Mouse (Mus musculus): Measurements from ENCODE around the gene Pecam1.
"Not testable (repeated sequence)": the region's sequence is repeated elsewhere in the genome, so short reads cannot be mapped to it uniquely, and the experiment has no call there.

The Pecam1 gene

DNA sequence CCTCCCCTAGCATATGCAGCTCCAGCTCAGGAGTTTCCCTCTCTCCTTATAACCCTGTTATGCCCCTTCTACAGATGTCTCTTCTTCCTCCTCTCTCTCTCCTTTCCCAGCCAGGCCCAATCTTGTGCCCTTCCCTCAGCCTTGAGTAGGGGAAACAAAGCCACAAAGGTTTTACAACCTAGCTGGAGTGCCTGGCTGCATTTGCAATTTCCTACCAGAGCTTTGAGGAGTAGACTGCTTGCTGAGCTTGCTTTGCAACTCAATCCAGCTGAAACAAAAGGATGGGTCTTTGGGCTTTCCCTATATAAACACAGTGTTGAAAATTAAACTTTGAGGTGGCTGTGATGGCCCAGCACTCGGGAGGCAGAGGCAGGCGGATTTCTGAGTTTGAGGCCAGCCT, 117.0 kb downstream of the Pecam1 start:
- no peak for DNase-seq (ENCODE audit: low read depth, low spot score)

DNA sequence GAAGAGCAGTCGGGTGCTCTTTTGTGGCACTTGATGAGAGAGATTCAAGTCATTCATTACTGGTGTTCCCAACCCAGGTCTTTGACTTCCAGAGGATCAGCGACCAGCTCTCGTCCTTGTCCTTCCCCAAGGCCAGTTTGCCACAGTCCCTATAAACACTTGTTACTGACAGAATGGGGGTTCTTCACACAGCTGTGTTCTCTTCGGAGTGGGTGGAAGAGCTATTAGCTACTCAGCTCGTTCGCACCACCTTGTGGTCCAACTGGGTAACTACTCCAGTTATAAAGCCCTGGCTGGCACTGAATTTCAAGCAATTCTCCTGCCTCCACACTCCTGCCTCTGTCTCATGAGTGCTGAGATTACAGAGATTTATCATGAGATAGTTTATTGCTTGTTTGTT, 122.7 kb downstream of the Pecam1 start:
- DNase-seq (ENCODE audit: low read depth, low spot score): no peak

DNA sequence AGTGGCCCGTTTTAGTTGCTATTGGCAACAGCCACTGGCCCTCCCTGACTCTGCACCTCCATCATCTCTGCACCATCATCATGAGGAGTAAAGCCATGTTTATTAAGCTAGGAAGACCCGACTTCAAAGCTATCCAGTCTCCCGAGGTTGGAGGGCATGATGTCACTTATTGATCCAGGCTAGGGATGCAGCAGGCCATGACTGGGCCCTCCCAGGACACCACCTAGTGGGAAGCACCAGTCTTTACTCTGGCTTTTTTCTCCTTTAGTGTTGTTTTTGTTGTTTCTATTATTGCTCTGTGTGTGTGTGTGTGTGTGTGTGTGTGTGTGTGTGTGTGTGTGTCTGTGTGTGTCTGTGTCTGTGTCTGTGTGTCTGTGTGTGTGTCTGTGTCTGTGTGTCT, 124.9 kb downstream of the Pecam1 start:
- no peak for DNase-seq (ENCODE audit: low read depth, low spot score)

DNA sequence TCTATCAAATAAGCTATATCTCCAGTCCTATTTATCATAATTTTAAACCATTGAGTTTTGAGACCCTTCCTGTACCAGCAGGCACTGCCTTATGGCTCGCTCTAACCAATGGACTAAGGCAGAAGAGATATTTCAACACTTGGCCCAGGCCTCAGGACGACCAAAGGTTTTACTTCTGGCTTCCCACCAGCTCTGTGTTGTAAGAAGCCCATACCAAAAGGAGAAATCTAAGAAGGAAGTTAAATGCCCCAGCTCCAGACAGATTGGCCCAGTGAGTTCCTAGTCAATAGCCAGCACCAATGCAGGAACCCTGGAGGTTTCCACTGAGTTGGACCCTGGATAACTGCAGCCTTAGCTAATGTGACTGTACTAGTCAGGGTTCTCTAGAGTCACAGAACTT, 126.8 kb downstream of the Pecam1 start:
- DNase-seq (ENCODE audit: low read depth, low spot score): no peak

DNA sequence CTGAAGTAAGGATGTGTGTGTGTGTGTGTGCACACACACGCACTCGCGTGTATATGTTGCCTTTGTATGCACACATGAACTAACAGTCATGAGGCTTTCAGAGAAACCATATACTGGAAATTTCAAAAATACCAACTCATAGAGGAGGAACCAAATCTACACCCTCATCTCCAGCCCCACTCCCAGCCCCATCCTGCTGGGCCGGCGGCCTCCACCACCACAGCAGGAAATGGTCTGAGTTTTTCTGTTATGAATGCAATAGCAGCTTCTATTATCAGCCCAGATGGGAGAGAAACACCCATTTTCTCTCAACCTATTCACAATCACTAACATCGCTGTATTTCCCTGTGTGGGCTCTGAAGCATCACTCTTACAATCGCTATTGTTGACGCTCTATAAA, 128.4 kb downstream of the Pecam1 start:
- no peak for DNase-seq (ENCODE audit: low read depth, low spot score)

DNA sequence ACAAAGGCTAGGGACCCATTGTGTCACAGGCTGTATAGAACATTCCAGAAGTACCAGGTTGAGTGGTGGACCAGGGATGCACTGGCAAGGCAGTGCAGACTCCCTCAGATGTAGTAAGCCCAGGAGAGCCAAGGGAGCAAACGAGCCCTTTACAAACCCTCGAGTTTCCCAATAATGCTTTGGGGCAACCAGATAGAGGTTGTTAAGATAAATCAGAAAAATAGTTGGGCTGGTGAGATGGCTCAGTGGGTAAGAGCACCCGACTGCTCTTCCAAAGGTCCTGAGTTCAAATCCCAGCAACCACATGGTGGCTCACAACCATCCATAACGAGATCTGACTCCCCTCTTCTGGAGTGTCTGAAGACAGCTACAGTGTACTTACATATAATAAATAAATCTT, 131.7 kb downstream of the Pecam1 start:
- not testable (repeated sequence) for DNase-seq (ENCODE audit: low read depth, low spot score)

DNA sequence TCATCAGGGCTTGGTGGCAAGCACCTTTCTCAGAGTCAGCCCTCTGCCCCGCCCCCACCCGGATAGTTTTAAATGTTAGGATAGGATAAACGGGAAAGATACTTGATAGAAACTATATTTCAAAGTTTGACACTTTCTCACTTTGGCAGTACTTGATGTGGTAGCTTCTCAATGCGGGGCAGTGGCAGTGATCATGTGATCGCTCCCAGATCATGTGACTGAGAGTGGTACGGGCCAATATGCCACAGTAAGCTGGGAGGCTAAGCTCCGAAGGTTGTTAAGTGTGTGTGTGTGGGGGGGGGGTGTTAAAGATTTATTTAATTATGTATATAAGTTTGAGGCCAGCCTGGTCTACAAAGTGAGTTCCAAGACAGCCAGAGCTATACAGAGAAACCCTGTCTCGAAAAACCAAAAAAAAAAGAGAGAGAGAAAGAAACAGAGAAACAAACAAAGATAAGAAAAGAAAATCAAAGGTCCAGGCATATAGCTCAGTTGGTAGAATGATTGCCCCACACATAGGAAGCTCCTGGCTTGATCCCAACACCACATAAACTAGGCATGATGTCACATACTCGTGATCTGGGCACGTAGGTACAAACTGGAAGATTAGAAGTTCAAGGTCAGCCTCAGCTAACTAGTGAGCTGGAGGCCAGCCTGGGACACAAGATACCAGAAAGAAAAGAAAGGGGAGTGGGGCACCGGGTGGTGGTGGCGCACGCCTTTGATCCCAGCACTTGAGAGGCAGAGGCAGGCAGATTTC, 132.4 kb downstream of the Pecam1 start:
- no peak for DNase-seq (ENCODE audit: low read depth, low spot score)

DNA sequence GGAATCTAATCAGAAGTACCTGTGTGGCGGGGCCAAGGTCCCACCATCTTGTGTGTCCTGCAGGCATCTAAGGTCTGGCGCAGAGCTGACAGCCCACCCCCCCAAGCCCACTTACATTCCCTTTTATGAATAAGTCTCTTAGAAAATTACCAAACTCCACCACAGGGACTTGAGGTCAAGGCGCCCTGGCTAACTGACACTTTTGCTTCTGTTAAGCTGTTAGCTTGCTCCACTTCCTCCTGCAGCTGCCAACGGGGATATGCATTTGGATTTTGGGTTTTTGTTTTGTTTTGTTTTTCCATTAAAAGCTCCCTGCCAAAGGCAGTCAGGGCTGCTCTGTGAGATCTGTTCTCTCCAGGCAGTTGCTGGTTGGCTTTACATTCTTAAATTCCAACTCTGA, 134.9 kb downstream of the Pecam1 start:
- no peak for DNase-seq (ENCODE audit: low read depth, low spot score)

DNA sequence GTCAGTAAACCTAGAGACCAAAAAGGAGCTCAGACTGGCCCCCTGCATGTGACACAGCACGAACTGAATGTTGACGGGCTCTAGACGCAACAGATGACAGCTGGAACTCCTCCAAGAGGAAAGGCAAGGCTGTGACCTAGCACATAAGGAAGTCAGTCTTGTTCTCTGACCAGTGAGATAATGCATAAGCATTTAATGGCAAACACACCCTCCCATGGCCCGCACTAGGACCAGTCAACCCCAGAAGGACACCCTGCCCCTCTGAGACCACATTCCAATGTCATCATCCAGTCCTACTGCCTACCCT, 136.1 kb downstream of the Pecam1 start:
- no peak for DNase-seq (ENCODE audit: low read depth, low spot score)

DNA sequence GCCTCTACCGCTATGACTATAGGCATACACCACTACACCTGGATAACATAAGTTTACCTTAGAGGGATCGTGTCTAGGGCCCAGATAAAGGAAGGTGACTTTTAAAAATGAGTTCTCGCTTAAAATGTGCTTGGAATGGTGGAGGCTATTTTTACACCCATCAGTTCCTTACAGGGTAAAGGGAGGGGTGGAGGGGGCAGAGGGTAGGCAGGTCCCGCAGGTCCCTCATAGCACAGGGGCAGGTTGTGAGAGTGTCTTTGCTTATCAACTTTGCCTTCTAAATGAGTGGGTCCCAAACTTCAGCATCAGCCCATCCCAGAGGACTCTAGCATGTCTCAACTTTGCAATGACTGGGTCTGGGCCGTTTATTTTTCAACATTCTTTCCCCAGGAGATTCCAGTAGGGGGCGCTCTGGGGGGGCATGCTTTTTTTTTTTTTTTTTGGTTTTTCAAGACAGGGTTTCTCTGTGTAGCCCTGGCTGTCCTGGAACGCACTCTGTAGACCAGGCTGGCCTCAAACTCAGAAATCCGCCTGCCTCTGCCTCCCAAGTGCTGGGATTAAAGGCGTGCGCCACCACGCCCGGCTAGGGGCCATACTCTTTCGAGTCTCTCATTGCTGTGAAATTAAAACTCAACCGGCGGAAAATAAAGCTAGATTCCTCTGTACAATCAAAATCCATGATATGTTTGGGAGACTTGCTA, 136.6 kb downstream of the Pecam1 start:
- DNase-seq (ENCODE audit: low read depth, low spot score): no peak

DNA sequence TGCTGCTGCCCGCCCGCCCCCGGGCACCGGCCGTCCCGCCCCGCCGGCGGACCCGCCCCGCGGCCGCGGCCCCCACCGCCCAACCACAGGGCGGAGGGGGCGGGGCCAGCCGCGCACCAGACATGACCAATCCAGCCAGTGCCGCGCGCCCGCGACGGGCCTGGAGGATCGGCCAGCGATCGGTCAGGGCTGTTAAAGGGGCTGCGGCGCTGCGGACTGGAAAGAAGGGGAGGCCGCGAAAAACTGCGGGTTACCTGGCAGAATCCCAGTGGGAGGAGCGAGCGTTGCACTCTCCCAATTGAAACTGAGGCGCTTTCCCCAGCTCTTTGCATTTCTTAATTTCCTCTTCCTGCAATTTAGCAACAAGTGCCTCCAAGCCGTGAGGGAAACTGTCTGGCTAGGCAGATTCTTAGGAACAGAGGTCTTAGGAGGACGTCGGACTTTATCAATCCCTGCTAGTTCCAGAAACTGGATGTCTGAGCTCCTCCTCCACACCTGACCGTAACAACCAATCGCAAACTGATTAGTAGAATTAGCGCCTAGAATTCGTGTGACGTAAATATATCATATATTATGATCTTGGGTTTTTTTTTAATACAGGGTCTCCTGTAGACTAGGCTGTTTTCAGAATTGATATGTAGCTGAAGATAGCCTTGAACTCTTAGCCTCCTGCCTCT, 137.3 kb downstream of the Pecam1 start, which contains the start of gene Tex2:
Gene Tex2 (minus strand): TSS at position 463 of the 677 bp plus-strand sequence.
- DNase-seq (ENCODE audit: low read depth, low spot score): peak; percentile 95

DNA sequence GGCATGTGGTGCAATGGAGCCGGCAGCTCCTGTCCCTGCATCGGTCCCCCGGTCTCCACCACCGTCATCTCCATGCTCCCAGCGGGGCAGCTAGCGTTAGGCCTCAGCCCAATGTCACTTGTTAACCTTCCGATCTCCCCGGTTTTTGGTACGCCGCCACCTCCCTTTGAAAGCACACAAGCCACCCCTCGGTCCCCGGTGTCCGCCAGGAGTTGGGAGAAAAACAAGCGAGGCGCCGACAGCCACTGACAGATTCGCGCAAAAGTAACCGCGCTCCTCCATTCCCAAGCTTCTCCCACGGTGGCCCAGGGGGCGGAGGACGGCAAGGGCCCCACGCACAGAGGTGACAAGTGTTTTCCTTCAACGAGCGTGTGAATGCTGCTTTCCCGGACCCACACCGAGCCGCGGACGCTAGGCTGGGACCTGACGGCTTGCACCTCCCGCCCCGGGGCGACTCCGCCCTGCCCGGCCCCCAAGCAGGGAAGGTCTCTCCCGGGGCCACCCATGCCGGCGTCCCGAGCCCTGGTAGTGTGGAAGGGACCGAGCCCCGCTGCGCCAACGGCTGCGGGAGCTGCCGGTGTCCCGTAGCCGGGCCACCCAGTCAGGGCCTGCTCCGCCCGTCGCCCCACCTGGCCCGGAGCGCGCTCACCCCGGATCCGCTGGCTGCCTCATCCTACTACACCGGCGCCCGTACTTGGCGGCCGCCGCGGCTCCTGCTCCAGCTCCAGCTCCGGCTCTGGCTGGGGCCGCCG, 138.0 kb downstream of the Pecam1 start:
- DNase-seq (ENCODE audit: low read depth, low spot score): no peak

DNA sequence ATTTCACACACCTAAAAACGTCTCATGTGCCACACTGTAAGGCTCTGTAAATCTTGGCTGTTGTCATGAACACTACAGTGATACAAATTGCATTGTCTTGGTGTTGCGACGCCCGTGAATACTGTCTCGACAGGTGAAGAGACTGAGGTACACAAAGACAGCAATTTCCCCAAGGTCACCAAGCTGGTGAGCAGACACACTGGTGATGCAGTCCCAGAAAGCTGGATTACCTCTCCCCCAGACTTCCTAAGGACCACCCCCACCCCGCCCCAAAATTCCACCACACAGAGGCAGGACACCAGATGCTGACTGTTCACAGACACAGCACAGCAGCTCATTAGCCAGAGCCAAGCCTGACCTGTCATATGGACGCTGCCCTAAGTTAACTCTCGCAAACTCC, 140.7 kb downstream of the Pecam1 start:
- no peak for DNase-seq (ENCODE audit: low read depth, low spot score)

DNA sequence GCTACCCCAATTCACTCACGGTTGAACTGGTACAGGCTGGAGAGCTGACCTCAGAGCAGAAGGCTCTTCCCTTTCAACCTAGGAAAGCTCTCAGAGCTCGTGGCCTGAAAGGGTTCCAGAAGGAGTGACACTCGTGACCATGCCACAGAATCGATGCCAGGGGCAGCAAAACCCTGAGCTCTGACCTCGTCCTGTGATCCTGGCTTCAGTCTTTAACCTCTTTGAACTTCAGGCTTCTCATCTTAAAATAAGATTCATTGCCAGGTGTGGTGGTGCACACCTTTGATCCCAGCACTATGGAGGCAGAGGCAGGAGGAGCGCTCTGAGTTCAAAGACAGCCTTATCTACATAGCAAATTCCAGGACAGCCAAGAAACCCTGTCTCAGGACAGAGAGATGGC, 143.1 kb downstream of the Pecam1 start:
- no peak for DNase-seq (ENCODE audit: low read depth, low spot score)

DNA sequence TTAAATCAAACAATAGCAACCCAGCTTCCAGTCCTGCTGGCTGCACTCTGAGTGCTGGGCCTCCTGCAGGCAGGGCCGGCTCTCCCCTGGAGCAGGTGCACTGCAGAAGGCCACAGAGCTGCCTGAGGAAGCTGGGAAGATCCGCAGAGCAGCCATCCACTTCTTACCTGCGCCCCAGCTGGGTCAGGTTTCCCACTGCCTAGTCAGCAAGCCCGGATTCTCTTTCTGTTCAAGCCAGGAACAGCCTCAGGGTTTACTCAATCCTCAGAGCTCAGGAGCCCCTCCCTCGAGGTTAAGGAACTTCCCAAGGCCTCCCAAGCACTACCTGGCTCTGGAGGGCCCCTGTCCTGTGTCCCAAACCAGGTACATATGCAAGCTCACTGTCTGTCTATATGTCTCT, 144.4 kb downstream of the Pecam1 start:
- DNase-seq (ENCODE audit: low read depth, low spot score): no peak

Measured in telencephalon, adult 2 months (tissue).